Mouse (Mus musculus): ENCODE measurements at regions not wholly inside any gene's neighbourhood (a gene's known extent, or its start where the extent isn't known, plus 50 kb on each side); places are given as distances from the start of the nearest gene placed in this dataset.

DNA sequence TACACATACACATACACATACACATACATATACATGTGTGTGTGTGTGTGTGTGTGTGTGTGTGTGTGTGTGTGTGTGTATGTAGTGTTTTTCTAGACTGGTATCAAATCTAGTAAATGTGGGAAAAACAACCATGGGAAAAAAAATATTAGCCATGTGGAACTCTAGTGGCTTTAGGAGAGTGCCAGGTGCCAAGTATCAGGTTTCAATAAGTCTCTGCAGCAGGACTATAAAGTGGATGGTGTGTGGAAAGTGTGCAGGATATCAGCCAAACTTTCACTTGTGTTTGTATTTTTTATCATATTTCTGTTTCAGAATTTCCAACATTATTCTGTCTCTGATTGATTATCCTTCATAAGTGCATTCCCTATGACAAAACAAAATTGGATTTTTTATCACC is 653.3 kb upstream of the Fam98a start:
- no peak for DNase-seq (ENCODE audit: low read depth)

DNA sequence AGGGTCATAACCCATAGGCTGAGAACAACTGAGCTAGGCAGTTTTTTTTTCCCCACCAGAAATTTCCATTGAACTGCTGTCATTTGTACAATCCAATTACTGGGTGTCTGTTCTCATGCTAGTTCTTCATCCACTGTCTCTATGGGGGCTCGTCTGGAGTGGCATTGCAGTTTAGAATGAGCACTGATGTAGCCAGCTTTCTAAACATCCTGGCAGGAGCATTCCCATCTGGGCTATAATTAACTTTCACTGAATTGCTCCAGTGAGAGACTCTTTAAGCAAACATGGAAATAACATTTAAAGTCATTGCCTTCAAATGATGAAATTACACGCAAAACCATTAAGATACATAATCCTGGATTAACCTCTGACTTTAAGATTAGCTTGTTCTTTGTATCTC is 633.1 kb upstream of the Fam98a start:
- DNase-seq (ENCODE audit: low read depth) = no peak

DNA sequence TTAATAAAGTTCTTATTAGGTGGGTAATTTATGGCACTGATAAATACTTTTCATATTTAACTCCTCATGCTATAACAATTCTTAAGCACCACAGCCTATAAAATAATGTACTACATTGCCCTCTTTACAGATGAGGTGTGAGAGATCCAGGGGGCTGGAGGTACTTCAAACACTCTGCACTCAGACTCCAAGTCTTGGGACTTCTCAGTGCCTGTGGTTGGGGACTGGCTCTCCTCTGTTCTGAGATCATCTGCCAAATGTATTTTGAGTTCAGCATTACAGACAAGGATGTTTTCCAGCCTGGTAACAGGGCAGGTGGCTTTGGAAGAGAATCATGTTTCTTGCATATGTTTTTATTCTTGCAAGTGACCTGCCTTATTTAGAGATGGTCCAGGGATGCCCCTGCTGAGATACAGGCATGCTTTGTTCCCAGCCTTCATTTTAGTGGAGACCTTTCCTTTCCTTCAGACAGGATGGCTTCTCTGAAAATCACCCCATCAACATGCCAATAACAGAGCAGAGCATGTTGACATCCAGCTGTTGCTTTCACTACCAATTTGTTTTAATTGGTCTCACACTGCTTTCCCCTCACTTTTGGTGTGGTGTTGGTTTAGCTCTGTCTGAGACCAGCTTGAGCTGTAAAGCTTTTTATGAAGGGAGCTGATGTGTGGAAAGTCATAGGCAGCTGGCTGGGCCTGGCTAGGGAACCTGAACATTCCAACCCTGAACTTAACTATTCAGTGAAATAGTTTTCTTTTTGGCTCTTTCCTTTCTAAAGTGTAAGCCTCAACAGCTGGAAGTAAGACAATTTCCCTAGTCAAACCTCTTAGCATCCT is 585.1 kb upstream of the Fam98a start:
- DNase-seq (ENCODE audit: low read depth) = no peak

DNA sequence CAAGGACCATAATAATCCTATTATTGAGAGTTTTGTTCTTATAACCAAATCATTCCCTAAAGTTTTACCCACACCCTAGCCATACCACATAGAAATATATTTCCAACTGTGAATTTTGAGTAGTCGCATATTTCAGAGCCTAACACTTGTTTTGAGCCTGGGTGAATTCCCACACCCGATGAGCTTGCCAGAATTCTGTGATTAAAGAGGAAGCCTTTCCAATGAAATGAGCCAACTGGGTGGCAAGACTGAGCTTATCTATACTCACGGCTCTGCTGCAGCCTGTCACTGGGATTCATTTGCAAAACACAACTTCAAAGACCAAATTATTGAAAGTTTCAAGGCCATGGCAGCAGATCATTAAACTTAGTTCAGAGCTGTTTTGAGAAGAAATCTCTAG is 582.3 kb upstream of the Fam98a start:
- DNase-seq (ENCODE audit: low read depth) = no peak

DNA sequence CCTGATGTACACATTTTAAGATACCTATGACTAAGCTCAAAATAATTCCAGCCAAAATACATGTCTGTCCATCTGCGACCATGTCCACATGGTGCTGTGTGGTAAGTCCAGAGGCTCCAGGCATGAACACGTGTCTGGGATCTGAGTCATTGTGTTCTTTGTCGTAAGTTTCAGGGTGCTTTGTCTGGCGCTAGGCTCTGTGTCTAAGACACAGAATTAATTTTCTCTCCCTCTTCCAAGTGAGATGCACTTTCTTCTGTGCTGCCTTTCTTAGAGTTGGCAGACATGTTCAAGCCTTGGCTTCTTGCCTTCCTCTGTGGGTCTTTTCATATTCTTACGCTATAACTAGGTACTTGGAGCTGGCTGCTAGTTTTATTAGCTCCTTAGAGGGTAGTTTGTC is 573.5 kb upstream of the Fam98a start:
- DNase-seq (ENCODE audit: low read depth) = no peak

DNA sequence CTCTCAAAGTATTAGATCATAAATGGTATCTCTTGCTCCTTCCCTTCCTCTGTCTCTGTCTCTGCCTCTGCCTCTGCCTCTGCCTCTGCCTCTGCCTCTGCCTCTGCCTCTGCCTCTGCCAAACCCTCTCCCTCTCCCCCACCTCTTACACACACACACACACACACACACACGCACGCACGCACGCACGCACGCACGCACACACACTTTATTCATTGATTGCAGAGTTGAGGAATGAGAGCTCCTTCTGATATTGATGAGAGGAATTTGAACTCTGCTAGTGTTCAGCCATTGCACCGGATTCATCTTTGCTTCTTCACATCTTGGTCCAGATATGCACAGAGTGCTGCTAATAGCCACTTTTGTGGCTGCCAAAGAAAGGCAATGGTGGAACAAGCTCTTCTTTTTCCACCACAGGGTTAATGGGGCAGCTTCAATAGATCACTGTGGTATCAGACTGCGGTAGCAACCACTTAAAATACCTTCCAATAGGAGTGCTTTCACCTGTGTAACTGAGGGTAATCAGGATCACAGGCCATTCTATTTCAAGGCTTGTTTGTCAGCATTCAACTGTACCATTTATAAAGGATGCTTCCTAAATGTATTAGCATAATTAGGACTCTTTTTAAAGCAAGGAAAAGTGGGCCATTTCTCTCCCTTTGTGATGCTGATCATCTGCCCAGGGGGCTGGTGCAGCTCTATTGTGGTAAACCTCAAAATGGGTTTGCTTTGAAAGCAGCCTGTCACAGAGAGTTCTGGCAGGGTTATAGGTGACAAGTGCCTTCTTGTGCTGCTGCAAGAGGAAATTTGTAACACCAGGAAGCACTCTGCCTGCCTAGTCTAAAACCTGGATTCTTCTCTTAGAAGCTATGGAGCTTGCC is 559.8 kb upstream of the Fam98a start:
- no peak for DNase-seq (ENCODE audit: low read depth)

DNA sequence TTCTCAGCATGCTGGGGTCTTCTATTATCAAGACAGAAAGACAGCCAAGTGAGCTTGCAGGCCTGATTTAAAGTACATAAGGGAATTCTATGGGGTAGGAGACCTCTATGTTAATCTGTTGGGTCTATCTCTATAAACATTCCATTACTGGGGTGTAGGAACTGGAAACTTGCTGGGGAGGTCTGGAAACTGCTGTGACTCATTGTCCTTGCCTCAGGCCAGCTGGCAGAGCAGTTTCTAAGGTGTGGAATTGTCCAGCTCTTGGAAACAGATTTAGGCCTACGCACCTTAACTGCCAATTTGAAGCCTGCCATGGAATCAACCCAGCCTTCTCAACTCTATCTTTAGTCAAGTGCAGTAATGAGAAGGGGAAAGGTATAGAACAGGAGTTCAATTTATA is 559.1 kb upstream of the Fam98a start:
- no peak for DNase-seq (ENCODE audit: low read depth)

DNA sequence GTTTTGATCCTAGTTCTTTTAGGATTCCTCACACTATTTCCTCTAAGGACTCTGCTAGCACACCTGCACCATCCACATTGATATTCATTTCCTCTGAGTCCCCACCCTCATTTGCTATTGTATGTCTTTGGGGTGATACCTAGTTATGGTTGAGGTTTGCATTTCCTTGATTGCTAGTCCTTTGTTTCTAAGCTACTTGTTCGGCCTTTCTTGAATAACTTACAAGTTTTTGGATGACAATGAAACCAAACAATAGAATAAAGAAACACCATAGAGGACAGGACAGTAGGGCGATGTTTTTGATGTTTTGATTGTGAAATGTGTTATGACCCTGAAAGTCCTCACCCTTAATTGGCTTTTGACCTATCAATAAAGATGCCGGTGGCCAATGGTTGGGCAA is 531.8 kb upstream of the Fam98a start:
- no peak for DNase-seq (ENCODE audit: low read depth)

DNA sequence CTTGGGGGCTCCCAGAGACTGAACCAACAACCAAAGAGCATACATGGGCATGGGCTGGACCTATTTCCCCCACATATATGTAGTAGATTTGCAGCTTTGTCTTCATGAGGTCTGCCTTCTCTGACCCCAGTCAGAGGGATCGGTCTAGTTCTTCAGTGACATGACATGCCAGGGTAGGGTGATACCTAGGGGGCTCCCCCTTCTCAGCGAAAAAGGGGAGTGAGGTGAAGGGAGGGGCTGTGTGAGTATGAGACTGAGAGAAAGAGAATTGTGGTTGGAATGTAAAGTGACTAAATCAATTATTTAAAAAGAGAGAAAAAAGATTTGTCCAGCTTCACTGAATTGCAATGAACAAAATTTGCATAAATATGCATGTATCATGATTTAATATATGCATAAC is 530.0 kb upstream of the Fam98a start:
- DNase-seq (ENCODE audit: low read depth) = no peak

DNA sequence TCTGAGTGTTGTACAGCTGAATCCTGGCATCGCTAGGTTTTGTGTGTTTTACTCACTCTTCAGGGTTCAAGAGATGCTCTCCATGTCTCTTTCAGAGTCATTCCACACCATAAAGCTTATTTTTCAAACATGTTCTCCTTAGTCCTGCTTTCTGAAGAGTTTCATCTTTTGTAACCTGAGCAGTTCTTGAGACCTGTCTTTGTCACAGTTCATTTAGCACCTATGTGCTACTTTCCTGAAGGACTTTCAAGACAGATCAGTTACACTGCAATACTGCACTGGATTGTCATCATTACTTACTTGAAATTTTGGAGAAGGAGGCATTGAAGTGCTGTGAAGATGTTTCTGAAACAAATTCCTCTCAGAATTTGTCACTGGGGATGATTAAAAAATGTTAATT is 494.7 kb upstream of the Fam98a start:
- no peak for DNase-seq (ENCODE audit: low read depth)

DNA sequence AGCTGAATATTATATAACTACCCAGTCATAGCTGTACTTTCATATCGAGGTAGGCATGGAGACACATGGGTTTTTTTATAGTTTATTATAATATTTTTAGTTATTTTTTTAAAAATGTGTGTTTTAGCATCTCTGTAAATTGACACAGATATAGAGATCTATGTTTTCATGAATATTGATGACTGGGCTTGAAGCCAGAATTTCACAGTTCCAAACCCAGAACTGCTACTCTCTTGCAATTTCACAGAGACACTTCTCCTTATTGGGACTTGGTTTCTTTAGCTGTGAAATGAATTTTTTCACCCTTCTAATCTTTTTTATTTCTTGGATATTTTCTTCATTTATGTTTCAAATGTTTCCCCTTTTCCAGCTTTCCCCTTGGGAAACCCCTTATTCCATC is 481.0 kb upstream of the Fam98a start:
- DNase-seq (ENCODE audit: low read depth) = no peak

DNA sequence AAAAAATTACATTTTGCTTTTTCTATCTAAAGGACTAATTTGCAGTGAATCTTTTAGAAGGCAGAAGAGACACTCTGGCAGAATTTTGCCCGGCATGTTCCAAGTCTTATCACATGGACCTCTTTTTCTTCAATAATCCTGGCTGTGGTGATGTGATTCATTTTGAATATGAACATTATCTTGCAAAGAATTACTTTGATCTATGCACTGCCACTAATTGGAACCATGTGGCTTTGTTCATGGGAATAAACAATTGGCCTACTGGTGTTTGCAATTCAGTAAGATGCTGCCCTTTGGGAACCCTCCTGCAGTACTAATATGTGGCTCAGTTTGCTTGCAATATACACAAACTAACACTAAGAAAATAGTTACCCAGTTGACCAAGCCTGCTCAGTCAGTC is 456.3 kb upstream of the Fam98a start:
- DNase-seq (ENCODE audit: low read depth) = no peak

DNA sequence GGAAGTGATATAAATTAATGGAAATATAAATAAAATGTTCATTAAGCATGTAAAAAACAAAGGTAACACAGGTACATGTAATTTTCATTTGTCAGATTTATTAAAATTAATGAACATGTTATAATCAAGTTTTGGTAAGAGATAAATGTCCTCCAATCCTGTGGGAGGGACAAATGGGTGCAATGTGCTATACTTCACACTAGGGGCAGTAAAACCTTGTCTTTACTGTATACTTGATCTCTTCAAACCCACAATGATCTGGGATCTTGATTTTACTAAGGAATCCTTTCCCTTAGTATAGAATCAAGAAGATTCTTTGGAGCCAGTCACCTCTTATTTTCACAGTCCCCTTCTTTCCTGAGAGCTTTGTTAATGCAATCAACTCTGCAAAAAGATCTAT is 451.1 kb upstream of the Fam98a start:
- no peak for DNase-seq (ENCODE audit: low read depth)

DNA sequence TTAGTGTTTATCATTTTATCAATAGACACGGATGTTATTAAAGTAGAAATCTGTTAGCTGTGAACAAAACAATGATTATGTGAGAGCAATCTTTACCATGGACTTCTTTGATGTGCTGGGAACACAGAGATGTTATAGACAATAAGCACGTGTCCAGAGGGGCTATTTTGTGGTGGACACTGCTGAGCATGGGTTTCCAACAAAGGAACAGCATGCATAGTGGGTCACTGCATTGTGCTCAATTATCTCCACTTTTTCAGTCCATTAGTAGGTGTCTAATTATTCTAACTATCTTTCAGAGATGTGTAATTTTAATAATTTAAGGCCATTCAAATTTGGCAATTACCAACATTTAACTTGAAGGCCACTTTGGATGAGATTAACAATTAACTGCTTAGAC is 409.6 kb upstream of the Fam98a start:
- no peak for DNase-seq (ENCODE audit: low read depth)

DNA sequence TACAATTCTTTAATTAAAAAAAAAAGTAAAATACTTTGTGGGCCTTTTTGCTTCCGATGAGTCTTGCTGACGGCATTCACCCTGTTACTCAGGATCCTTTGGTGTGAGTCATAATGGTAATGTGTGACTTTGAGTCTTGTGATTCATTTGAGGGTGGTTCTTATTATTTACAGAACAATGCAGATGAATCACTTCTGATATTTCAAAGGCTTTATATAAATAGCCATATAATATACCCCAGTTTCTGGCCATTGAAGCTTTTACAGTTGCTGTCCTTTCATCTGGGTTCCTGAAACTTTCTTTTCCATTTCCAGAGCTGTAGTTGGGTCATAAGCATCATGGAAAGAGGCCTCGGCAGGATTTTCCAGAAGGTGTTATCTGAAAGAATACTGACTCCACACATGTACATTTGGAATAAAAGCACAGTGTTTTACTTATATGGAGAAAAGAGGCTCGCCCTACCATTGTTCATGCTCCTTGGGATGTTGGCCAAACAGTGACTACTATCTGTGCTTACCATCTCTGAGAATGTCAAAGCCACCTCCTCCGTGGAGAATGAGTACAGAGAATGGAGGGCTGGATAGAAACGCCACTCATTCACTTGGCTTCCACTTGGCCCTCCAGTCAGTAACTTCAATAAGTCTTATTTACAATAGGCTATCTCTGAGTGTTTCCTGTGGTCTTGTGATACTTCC is 385.1 kb upstream of the Fam98a start:
- DNase-seq (ENCODE audit: low read depth) = no peak

DNA sequence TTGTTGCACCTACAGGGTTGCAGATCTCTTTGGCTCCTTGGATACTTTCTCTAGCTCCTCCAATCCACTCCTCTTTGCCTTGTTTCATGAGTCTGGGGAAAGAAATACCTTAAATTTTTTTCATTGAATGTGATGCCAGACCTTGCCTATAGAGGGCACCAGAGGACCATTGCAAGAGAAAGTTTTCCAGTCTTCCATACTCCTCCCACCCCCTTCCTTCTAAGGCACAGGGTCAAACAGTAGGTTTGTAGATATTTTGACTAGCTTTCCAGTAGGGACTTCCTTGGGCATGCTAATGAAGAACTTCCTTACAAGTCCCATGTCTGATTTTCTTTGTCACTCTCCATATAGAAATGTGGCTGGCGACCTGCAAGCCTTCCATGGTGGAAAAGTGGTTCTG is 379.3 kb upstream of the Fam98a start:
- DNase-seq (ENCODE audit: low read depth) = peak; percentile 3

DNA sequence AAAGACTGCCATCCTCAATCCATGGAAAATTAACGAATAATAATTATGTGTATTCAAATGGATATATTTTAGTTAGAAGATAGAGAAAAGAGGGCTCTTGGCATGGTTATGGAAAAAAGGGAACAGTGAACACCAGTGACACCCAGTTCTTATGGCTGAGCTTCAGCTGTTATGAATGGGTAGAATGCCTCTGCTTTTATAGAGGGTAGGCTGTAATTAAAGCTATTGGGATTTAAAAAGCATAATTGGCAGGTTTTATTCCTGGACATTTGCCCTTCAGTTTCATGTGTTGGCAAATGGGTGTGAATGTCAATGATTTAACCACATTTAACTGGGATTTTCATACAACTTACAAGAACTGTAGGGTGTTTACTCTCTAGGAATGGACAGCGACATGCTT is 368.5 kb upstream of the Fam98a start:
- DNase-seq (ENCODE audit: low read depth) = no peak

DNA sequence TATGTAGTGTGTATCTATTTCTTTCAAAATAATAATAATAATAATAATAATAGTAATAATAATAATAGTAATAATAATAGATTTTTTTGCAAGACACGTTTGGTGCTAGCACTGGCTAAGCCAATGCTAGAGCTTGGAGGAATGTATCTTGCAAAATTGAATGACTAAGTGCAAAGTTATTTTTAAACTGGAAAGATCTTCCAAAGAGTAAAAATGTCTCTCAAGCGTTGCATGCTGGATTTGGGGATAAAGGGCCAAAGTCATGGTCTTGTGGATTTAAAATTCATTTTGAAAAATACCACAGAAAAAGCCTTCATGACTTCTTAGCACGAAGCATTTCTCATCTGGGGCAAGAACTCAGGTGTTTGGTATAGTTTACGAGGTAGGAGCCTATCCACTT is 365.3 kb upstream of the Fam98a start:
- DNase-seq (ENCODE audit: low read depth) = no peak

DNA sequence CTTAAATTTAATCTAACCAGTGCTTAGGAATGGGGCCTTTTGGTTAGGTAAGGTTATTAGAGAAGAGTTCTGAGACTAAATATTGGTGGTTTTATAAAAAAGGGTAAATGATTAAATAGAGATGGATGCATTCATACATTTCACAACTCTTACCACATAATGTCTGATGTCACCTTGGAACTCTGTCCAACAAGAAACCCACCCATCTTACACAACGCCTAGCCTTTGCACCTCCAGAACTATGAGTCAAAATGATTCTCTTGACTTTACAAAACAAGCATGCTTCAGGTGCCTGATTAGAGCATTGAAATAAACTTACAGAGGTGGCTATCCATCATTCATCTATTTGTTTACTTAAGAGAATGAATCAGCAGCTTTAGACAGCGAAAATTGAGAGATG is 364.8 kb upstream of the Fam98a start:
- DNase-seq (ENCODE audit: low read depth) = no peak

DNA sequence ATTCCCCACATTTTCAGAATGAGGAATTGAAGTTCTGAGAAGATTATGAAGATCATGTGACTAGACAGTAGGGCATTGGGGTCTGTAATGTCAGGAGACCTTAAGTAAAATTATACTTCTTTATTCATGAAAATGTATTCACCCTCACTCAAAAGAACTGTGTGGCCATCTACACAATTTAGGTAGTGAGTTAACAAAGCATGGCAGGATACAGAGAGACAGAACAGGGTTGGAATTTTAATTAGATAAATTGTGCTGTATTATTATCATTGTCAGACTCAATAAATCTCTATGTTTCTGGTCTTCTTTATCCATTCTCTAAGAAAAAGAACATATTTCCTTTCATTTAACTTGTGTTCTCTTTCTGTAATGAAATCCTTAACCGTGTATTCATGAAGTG is 363.5 kb upstream of the Fam98a start:
- no peak for DNase-seq (ENCODE audit: low read depth)

DNA sequence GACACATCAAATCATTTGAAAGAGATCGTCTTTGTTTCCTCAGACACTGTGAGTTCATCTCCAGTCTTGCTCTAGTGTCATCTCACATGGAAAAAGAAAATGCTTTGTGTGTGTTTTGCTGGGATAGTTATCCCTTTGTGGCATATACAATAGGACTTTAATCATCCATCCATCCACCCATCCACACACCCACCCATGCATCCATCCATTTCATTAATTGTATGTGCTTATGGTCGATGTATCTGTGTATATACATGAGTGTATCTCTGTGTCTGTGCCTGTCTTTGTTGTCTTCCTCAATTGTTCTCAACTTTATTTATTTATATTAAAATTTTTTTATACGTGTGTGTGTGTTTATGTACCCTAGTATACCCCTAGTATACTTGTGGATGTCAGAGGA is 355.3 kb upstream of the Fam98a start:
- no peak for DNase-seq (ENCODE audit: low read depth)

DNA sequence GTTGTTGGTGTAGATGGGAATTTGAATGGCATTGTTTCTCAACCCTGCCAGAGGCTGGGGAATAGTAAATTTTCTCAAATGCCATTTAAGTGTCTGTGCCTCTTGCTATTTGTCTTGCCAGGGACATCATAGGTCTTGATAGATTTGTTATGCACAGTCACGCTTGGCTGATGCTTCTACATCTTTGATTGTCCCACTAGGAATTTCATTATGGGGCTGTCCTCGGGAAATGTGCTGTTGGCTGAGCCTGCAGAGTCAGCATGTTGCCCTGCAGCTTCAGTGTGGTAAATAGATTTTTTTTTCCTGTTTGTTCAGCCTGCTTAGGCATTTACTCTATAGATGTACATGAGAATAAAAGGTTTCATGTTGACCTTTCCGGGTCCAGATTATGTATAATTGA is 354.9 kb upstream of the Fam98a start:
- no peak for DNase-seq (ENCODE audit: low read depth)

DNA sequence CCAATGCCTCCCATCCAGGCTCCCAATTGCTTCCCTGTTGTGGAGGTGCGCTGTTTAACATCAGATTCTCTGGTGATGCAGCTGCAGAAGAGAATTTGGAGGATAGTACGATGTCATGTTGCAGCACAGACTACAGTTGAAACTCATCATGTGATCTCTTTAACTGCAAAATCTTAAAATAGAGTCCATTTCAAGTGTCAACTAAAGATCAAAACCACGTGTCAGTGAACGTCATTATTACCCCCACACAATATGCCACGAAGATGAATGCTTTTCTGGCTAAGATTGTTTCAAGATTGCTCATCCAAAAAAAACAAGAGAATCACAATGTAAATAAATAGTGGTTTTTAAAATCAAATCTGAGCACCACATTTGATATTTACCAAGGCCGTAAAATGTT is 343.7 kb upstream of the Fam98a start:
- no peak for DNase-seq (ENCODE audit: low read depth)
